Mouse (Mus musculus): ENCODE results near the gene Lrtm1. TPM values are rescaled to one million over a fixed set of nuclear protein-coding genes. Genes with fewer than 3 reads are reported as not detected.

Lrtm1 gene
- not detected for polyA plus RNA-seq (2017; shearing (Covaris generic))

DNA sequence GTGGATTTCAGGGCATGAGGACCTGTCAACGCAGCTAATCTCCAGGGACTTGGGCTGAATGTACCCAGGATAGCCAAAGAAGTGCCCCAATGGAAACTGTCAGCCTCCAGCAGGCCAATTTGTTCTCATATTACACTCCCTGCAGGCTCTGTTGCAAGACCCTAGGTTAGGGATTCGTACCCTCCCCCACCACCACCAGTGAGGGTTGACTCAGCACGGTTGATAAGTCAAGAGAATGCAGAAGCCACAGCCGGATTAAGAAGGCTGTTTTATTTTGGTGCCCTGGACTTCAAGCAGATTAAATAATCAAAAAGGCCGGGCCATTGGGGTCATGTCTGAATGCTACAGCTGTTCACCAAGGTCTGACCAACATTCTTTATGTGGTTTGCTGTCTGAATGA lies at the start of gene Lrtm1:
TSS of gene Lrtm1 (plus strand) at position 326 of the 400 bp plus-strand sequence.
- ATAC-seq, result no peak

GRCm38 (mm10) chr14:28969247-28969646 lies 48.8 kb upstream of the Lrtm1 start:
- no peak for ATAC-seq

DNA sequence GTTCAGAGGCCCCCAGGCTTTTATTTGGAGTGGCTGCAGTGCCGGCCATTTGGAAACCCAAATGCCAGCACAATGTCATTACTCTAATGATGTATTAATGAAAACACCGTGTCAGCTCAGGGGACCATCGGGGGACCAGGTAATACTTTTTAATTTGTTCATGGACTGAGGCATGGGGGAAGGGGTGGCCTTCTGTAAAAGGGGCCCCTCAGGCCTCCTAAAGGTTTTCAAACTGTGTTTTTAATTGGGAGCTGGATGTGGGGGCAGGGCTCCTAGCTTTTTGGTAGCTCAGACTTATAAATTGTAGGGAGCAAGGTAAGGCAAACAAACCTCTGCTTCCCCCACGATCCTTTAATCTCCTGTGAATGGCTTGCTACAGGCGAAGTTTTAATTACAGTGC lies 45.4 kb upstream of the Lrtm1 start:
- no peak for ATAC-seq

DNA sequence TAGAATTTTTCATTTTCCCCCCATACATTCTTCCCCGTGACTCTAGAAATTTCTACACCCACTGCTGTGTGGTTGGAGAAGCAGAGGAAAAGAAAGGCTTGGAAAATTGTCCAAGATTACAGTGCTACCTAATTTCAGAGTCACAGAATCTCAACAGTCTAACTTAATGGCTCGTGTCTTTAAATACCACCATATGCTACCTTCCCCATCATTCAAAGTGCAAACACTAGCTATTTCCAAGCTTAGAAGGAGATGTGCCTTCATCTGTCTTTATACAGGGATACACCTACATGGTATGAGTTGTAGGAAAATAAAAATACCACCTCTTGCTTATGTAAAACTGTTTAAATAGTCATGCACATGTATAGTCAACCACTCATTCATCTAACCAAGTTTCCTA lies 38.8 kb upstream of the Lrtm1 start:
- ATAC-seq, result no peak

GRCm38 (mm10) chr14:28980482-28980881 lies 37.5 kb upstream of the Lrtm1 start:
- no peak for ATAC-seq

- no peak for ATAC-seq
Measured at GRCm38 (mm10) chr14:28984276-28984675, 33.7 kb upstream of the Lrtm1 start.

GRCm38 (mm10) chr14:28988211-28988900 lies 29.7 kb upstream of the Lrtm1 start:
- no peak for ATAC-seq

DNA sequence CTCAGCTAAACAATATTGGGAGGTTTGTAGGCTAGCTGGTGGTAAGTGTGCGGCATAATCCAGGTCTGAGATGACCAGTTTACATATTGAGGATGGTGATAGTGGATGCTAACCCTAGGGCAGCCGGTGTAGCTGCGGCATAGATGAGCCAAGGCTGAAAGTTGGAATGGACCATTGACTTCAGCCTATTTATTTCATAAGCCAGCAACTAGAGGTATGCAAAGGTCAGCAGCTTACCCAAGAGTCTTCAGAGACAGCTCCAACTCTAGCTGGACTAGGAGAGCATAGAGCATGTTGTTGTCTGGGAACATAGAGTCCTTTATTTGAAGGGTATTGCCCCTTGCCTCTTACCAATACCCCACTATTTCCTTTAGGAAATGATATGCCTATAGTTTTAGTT lies 21.4 kb upstream of the Lrtm1 start:
- no peak for ATAC-seq

GRCm38 (mm10) chr14:29005228-29005840 lies 12.7 kb upstream of the Lrtm1 start:
- ATAC-seq, result no peak

- no peak for ATAC-seq
Measured at GRCm38 (mm10) chr14:29009644-29010043, 8.4 kb upstream of the Lrtm1 start.

- ATAC-seq, result no peak
Measured at GRCm38 (mm10) chr14:29013161-29013560, 4.8 kb upstream of the Lrtm1 start.

GRCm38 (mm10) chr14:29014680-29015079 lies 3.3 kb upstream of the Lrtm1 start:
- no peak for ATAC-seq

DNA sequence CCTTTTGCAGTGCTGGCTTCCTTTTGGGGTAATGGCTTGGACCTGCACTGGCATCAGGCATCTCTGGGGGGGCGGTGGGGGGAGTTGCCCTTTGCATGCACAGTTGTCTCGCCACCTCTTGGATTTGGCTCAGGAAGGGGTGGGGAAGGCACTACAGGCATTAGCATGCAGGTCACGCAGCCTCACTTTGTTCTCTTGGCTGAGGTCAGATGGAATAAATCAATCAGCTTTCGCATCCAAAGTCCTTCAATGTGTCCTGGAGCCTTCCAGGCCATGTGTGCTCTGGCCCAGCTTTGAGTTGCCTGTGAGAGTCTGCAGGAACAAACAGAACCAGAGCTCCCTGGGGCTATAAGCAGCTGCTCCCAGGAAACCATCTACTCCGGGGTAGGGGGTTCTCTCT lies 2.1 kb upstream of the Lrtm1 start:
- no peak for ATAC-seq

DNA sequence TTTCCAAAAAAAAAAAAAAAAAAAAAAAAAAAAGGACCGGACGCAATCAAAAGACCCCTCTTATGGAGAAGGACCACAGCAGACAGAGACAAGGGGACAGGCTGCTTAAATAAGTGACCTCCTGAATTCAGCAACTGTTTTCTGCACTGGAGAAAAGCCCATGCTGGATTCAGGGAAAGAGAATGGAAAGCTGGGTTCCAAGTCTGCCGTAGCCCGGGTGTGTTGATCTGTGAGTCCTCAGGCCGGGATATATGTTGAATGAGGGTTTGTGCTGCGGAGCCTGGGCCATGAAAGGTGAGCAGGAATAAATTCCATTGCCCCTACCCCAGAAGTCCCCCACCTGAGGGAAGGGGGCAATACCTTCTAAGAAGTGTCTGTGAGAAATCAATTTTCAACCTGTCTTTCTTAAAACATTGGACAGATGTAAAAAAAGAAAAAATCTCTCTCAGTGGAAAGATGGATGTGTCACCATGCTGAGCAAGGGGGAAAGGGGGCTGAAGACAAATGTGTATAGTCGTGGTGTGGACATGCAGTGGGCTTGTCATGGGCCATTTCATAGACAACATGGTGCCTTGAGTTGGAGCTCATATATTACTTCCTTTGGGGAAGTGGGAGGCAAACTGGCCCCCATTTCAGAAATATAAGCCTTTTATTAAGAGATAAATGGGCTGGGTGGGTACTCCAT lies 450 bp downstream of the Lrtm1 start:
- ATAC-seq, result no peak

GRCm38 (mm10) chr14:29021295-29021694 lies 3.3 kb downstream of the Lrtm1 start:
- ATAC-seq, result no peak

DNA sequence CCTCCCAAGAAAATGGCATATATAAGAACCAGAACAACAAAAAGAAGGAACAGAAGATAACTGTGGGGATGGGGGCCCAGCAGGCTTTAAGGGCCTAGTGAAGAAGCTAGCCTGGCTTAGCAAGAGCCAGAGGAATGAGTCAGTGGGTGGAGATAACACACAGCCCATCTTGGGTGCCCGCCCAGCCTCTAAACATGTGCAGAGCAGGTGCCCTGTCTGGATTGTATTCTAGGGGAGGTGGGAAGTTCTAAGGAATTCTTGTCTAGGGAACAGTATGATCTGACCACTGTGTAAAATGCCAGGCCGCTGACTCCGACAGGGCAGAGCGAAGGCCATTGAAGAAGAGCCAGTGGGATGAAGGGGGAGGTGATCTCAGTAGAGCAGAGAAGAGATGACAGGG lies 5.2 kb downstream of the Lrtm1 start:
- ATAC-seq, result no peak

DNA sequence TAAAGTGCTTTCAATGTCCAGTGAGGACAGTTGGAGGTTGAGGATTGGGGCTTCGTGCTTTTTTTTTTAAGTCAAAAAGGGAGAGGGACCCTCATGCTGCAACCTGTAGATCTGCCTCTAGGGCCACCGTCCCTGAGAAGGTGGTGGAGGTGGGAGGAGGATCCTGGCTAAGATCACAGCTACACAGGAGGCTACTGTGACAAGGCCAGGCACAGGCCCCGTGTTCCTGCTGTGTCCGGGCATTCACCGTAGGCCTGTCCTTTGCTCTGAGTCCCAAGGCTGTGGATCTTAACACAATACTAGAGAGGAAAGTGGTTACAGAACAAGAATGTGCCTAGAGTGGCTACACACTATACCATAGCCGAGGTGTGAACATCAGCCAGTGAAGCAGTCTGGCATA lies 7.3 kb downstream of the Lrtm1 start:
- ATAC-seq, result no peak

DNA sequence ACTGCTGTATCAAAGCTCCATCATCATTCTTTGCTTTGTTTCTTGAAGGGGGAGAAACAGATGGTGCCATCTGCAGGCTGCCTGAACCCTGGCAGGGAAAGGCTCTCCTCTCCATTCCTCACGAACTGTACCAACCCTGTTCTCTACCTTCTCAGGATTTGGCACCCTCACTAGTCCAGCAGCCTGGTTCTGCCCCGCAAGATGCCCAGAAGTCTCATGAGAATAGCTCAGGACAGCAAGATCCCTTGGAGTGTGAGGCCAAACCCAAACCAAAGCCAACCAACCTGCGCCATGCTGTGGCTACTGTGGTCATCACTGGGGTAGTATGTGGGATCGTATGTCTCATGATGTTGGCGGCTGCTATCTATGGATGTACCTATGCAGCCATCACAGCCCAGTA lies 9.3 kb downstream of the Lrtm1 start:
- no peak for ATAC-seq

GRCm38 (mm10) chr14:29028391-29029106 lies 10.5 kb downstream of the Lrtm1 start:
- ATAC-seq, result no peak

- no peak for ATAC-seq
Measured at GRCm38 (mm10) chr14:29029107-29029469, 11.1 kb downstream of the Lrtm1 start.

DNA sequence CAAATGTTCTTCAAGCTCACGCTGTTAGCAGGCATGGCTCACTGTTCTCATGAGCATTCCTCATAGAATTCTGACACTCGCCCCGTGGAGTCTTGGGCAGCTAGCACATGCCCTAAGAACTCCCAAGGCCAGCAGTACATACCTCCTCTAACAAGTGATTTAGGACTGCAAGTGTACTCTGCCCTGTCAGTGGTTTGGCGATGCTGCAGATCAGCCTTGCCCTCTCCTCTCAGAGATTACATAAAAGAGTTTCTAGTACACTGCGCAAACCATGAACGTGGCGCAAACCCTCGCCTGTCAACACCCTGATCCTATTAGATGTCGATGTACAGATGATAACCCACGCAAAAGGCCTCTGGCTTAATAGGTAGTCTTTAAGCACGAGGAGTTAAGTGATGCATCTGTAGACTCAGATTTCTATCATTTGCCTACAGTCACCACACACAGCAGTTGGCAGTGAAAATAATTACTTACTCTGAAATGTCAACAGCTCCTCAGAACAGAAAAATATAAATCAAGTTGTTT lies 11.9 kb downstream of the Lrtm1 start:
- no peak for ATAC-seq

DNA sequence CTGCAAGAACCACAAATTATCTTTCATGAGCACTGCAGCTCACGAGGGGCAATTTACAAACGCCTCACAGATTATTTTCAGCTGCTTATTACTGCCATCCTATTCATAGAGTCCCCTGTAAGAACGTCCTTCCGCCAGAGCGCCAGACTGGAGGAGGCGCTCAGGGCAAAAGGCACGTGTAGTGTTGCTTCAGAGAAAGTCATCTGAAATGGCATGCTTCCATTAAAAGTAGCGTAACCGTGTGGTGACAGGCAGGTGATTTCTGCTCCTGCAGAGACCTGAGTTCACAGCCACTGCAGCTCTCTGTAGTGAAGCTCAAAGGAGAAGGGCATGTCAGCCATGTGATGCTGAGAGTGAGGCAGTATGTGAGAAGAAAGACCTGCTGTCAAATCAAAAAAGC lies 12.5 kb downstream of the Lrtm1 start:
- ATAC-seq, result no peak

- no peak for ATAC-seq
Measured at GRCm38 (mm10) chr14:29031858-29032395, 13.9 kb downstream of the Lrtm1 start.

Measured in inflammation-experienced regulatory T-cells, adult 6 months (primary cell).